ENCODE assay signal across 8 mouse cellular contexts in genomic region chr5:137613550-137613949, GRCm38 (mm10). TPM values are rescaled to one million over a fixed set of nuclear protein-coding genes. Genes with fewer than 3 reads are reported as not detected.
DNase-seq lines count a peak whose midpoint lies in the region; ATAC-seq and TF ChIP-seq lines count a peak whose summit lies in the region.

Gene Pcolce, minus strand, starts transcription at chr5:137613784.

- no peak for TF ChIP-seq CTCF in embryonic fibroblast, embryonic 13.5 days (IDR thresholded peaks at IDR 0.05; ENCODE audit: borderline replicate concordance, insufficient read depth, low read length)

- peak within 1 kb of the TSS; percentile 45 for H3K27ac ChIP-seq in embryonic fibroblast, embryonic 13.5 days (ENCODE audit: insufficient read depth, low read length)
- H3K27ac ChIP-seq in liver, embryonic 13.5 days, result no peak within 1 kb of the TSS
- peak within 1 kb of the TSS; percentile 98; the same call in 1 of the 2 replicates for H3K27ac ChIP-seq in stomach, embryonic 14.5 days (ENCODE audit: low read length)

- intact Hi-C loops in heart, postnatal 14 days (cut with DNase I), result no loop called here

- peak; percentile 59 for TF ChIP-seq POLR2A in embryonic fibroblast, embryonic 13.5 days (IDR thresholded peaks at IDR 0.05; ENCODE audit: low read depth, low read length)

- no peak within 1 kb of the TSS for H3K4me3 ChIP-seq in embryonic fibroblast, embryonic 13.5 days (ENCODE audit: insufficient read depth, low read length)
- H3K4me3 ChIP-seq in liver, embryonic 13.5 days (replicated peaks), result no peak within 1 kb of the TSS
- no peak within 1 kb of the TSS for H3K4me3 ChIP-seq in stomach, embryonic 14.5 days (ENCODE audit: low read depth, low read length)

- DNase-seq in ovary, postnatal 36 days (ENCODE audit: low spot score), result peak; percentile 58
- no peak for DNase-seq in ovary, postnatal 14 days (ENCODE audit: low spot score)
- DNase-seq in heart, postnatal 14 days, result no peak
- DNase-seq in liver, embryonic 13.5 days, result no peak
- no peak for DNase-seq in right cerebral cortex, postnatal 36 days (ENCODE audit: low spot score in 2 of 2)

- 48% methylated on average over 11 of the region's 11 CpGs for WGBS in liver, embryonic 13.5 days (ENCODE audit: insufficient replicate concordance)
- WGBS in stomach, embryonic 14.5 days, result 38% methylated on average over 11 of the region's 11 CpGs

- ATAC-seq in liver, embryonic 13.5 days (ENCODE audit: low read depth), result no peak
- ATAC-seq in stomach, embryonic 14.5 days (ENCODE audit: insufficient number of reproducible peaks, insufficient read depth, low FRiP score, low read depth), result peak; percentile 54; the same call in 1 of the 2 replicates
- no peak for ATAC-seq in megakaryocyte progenitor cell, adult 5-6 weeks (replicated peaks; ENCODE audit: poor library complexity)

- peaks cover 13% of the 10 kb centered on the region for H3K4me1 ChIP-seq in embryonic fibroblast, embryonic 13.5 days (ENCODE audit: control insufficient read depth, insufficient read depth, low read length)
- peaks cover 45% of the 10 kb centered on the region for H3K4me1 ChIP-seq in liver, embryonic 13.5 days (replicated peaks)
- H3K4me1 ChIP-seq in stomach, embryonic 14.5 days (ENCODE audit: control insufficient read depth, insufficient read depth, low read length), result peaks cover 32% of the 10 kb centered on the region

- H3K9ac ChIP-seq in liver, embryonic 13.5 days, result no peak within 1 kb of the TSS
- no peak within 1 kb of the TSS for H3K9ac ChIP-seq in stomach, embryonic 14.5 days (replicated peaks; ENCODE audit: low read depth, low read length)

- no peak within 1 kb of the TSS for H3K4me2 ChIP-seq in liver, embryonic 13.5 days
- no peak within 1 kb of the TSS for H3K4me2 ChIP-seq in stomach, embryonic 14.5 days (replicated peaks; ENCODE audit: low read depth, low read length)

- H3K9me3 ChIP-seq in liver, embryonic 13.5 days (replicated peaks), result no peaks in the 10 kb centered on the region
- H3K9me3 ChIP-seq in stomach, embryonic 14.5 days (ENCODE audit: control insufficient read depth, low read depth, low read length), result no peaks in the 10 kb centered on the region

- H3K27me3 ChIP-seq in liver, embryonic 13.5 days, result peaks cover 12% of the 10 kb centered on the region
- no peaks in the 10 kb centered on the region for H3K27me3 ChIP-seq in stomach, embryonic 14.5 days (ENCODE audit: control insufficient read depth, insufficient read depth, low read length)

- no peaks in the 10 kb centered on the region for H3K36me3 ChIP-seq in liver, embryonic 13.5 days
- no peaks in the 10 kb centered on the region for H3K36me3 ChIP-seq in stomach, embryonic 14.5 days (ENCODE audit: control insufficient read depth, insufficient read depth, low read length)

RNA-seq across cellular contexts. Expression of gene Pcolce, which starts in this region (rescaled TPM):
- 732 and 740 TPM in 2 replicates for polyA plus RNA-seq in embryonic fibroblast, embryonic 13.5 days (2011; ENCODE audit: insufficient read length, low read depth, missing spikeins)
- total RNA-seq in heart, postnatal 14 days (2021), result 100 to 1,000 TPM; 101 to 107 TPM
- polyA plus RNA-seq in liver, embryonic 13.5 days (2015; fragmentation: Nextera tagmentation; extraction: Ambion mirVana), result 15.5 and 16.1 TPM in 2 replicates
- 143 and 145 TPM in 2 replicates for polyA plus RNA-seq in stomach, embryonic 14.5 days (2014; fragmentation: Nextera tagmentation; extraction: Ambion mirVana)
- not detected in 2 replicates for total RNA-seq in megakaryocyte progenitor cell, adult 5-6 weeks (2015)
- not detected in 2 replicates for total RNA-seq in megakaryocyte progenitor cell, adult 5-6 weeks (2017)

Comparison
In these comparisons a context has a peak if more than half of its experiments do, and no peak if none do; other contexts are left out.
1. RNA of gene Pcolce (total RNA-seq): 101 to 107 TPM in heart, postnatal 14 days; not detected in megakaryocyte progenitor cell, adult 5-6 weeks; every median in the first group is over 10 times any median in the second.